Mouse (Mus musculus) liver, adult 2 months (tissue): Measurements from ENCODE around the gene Katnal1. TPM values are rescaled to one million over a fixed set of nuclear protein-coding genes. Genes with fewer than 3 reads are reported as not detected.
A peak's percentile ranks its signal among the peaks of the same experiment; 100 is the strongest.

Experiments used
- DNase-seq: peaks from one replicate; pipeline ENCODE4 v3.0.0-alpha.2; 2011; ENCODE audit warnings: low read depth, low spot score; ENCODE audit errors: extremely low read depth
- H3K27ac ChIP-seq: fragments of 200-500 bp; replicated peaks from 2 replicates; pipeline ENCODE4 v1.5.1; 2012; ENCODE audit warnings: low read depth, mild to moderate bottlenecking, control low read depth, inconsistent platforms, low read length; ENCODE audit not compliant: insufficient read depth
- H3K27me3 ChIP-seq: fragments of 200-500 bp; 2 replicates; pipeline ENCODE4 v1.6.1; 2012; ENCODE audit warnings: mild to moderate bottlenecking, moderate library complexity, low read length, inconsistent platforms; ENCODE audit not compliant: control insufficient read depth, insufficient read depth
- H3K36me3 ChIP-seq: fragments of 200-500 bp; 2 replicates; pipeline ENCODE4 v1.6.1; 2012; ENCODE audit warnings: low read length, inconsistent platforms; ENCODE audit not compliant: control insufficient read depth, insufficient read depth
- H3K4me1 ChIP-seq: fragments of 200-500 bp; 2 replicates; pipeline ENCODE4 v1.6.1; 2011; ENCODE audit warnings: low read length; ENCODE audit not compliant: control insufficient read depth, insufficient read depth
- H3K4me3 ChIP-seq: fragments of 200-500 bp; 2 replicates; pipeline ENCODE4 v1.5.1; 2011; ENCODE audit warnings: low read depth, mild to moderate bottlenecking, control low read depth, low read length, moderate library complexity; ENCODE audit not compliant: insufficient read depth
- H3K79me2 ChIP-seq: fragments of 200-500 bp; 2 replicates; pipeline ENCODE4 v1.6.1; 2012; ENCODE audit warnings: inconsistent platforms, mild to moderate bottlenecking, low read length, moderate library complexity; ENCODE audit not compliant: control insufficient read depth, insufficient read depth
- H3K9ac ChIP-seq: fragments of 200-500 bp; 2 replicates; pipeline ENCODE4 v1.6.1; 2012; ENCODE audit warnings: low read depth, mild to moderate bottlenecking, control low read depth, inconsistent platforms, low read length
- CTCF ChIP-seq: fragments of 200-500 bp; IDR thresholded peaks from 2 replicates; pipeline ENCODE4 v1.5.1; 2011; ENCODE audit warnings: low read depth, low read length, control low read depth
- POLR2A ChIP-seq: fragments of 200-500 bp; IDR thresholded peaks from 2 replicates; pipeline ENCODE4 v1.6.1; 2011; ENCODE audit warnings: low read length, control low read depth; ENCODE audit not compliant: insufficient read depth; ENCODE audit errors: extremely low read depth
- WGBS: fragments of 180-500 bp; shearing (Covaris S2); methylation state at CpG from one replicate; pipeline ENCODE4 v1.1.7; 2018; 5-methylcytosine and 5-hydroxymethylcytosine counted together
- polyA plus RNA-seq: library from polyadenylated mRNA; depleted of rRNA; stranded (reverse); fragments of >200 nt; gene quantifications from 2 replicates; pipeline ENCODE4 v1.2.3, GENCODE M21; 2012
- total RNA-seq: library from RNA; depleted of rRNA; stranded (reverse); fragments of >200 nt; gene quantifications from 2 replicates; pipeline ENCODE4 v1.2.3, GENCODE M21; 2014

Katnal1 gene
- total and polyA plus RNA-seq, 2 experiments, result 1.5 to 3.9 TPM

DNA sequence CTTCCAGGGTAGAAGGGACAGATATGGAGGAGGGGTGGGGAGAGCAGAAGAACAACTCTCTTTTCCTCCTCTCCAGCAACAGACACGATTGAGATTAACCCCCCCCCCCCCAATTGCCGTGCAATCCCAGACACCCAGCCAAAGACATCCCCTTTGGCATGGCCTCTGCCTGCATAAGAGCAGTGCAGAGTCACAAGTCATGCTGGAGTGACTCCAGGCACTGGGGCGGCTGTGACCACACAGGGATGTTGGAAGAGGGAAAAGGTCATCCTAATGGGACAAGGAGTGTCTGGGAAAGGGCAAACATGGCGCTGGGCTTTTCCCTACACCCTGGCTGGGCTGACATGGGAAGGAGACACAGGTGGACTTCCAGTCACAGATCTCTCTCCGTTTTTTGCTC, 24.0 kb upstream of the Katnal1 start:
- peak; percentile 89 for DNase-seq
- 25% methylated on average over 5 of the region's 5 CpGs for WGBS
- peak overlapping the region; percentile 25 for H3K27ac ChIP-seq

DNA sequence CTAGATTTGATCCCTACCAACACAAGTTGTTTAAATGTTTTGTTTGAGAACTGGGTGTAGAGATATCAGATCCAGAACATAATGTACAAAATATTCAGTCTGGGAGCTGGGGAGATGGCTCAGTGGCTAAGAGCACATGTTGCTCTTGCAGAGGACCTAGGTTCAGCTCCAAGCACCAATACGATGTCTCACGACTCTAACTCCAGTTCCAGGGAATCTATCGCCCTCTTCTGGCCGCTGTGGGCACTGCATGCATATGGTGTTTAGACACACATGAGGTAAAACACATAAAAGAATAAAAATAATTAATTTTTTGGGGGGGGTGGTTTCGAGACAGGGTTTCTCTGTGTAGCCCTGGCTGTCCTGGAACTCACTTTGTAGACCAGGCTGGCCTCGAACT, 23.3 kb upstream of the Katnal1 start:
- Histone ChIP-seq H3K4me1 (peaks cover 19% of the 10 kb centered on the region), H3K79me2 (no peaks in the 10 kb centered on the region), H3K36me3 (no peaks in the 10 kb centered on the region), H3K4me3 (no peak overlapping the region), H3K27me3 (no peaks in the 10 kb centered on the region), H3K27ac (no peak overlapping the region), H3K9ac (no peak overlapping the region)
- 66% methylated on average over 6 of the region's 6 CpGs for WGBS
- peak; percentile 70 for TF ChIP-seq CTCF
- no peak for TF ChIP-seq POLR2A
- no peak for DNase-seq

More for the DNA sequence above, 24.0 kb upstream of the Katnal1 start:
- peaks cover 21% of the 10 kb centered on the region for H3K4me1 ChIP-seq
- H3K27me3 ChIP-seq, result no peaks in the 10 kb centered on the region
- no peaks in the 10 kb centered on the region for H3K36me3 ChIP-seq
- no peak for TF ChIP-seq CTCF
- no peak for TF ChIP-seq POLR2A
- no peak overlapping the region for H3K9ac ChIP-seq
- no peaks in the 10 kb centered on the region for H3K79me2 ChIP-seq
- no peak overlapping the region for H3K4me3 ChIP-seq

- DNase-seq, result no peak
- H3K4me1 ChIP-seq, result peaks cover 11% of the 10 kb centered on the region
- no peaks in the 10 kb centered on the region for H3K27me3 ChIP-seq
- TF ChIP-seq CTCF (no peak), POLR2A (no peak)
- H3K36me3 ChIP-seq, result no peaks in the 10 kb centered on the region
- no peak overlapping the region for H3K9ac ChIP-seq
- H3K4me3 ChIP-seq, result no peak overlapping the region
- H3K79me2 ChIP-seq, result no peaks in the 10 kb centered on the region
- WGBS, result 93% methylated on average over 5 of the region's 5 CpGs
- no peak overlapping the region for H3K27ac ChIP-seq
Measured at GRCm38 (mm10) chr5:148951360-148951759, 22.2 kb upstream of the Katnal1 start.

- Histone ChIP-seq H3K4me1 (peaks cover 7% of the 10 kb centered on the region), H3K4me3 (no peak overlapping the region), H3K36me3 (no peaks in the 10 kb centered on the region), H3K9ac (no peak overlapping the region), H3K27ac (no peak overlapping the region), H3K79me2 (no peaks in the 10 kb centered on the region), H3K27me3 (no peaks in the 10 kb centered on the region)
- no peak for DNase-seq
- no peak for TF ChIP-seq CTCF
- TF ChIP-seq POLR2A, result no peak
- WGBS, result 66% methylated on average over 15 of the region's 15 CpGs
Measured at GRCm38 (mm10) chr5:148950064-148950463, 20.9 kb upstream of the Katnal1 start.

- Histone ChIP-seq H3K27me3 (no peaks in the 10 kb centered on the region), H3K79me2 (no peaks in the 10 kb centered on the region), H3K27ac (no peak overlapping the region), H3K4me1 (peaks cover 5% of the 10 kb centered on the region; the same call in 1 of the 2 replicates), H3K36me3 (no peaks in the 10 kb centered on the region), H3K9ac (no peak overlapping the region), H3K4me3 (no peak overlapping the region)
- TF ChIP-seq CTCF (no peak), POLR2A (no peak)
- 90% methylated on average over 9 of the region's 9 CpGs for WGBS
- DNase-seq, result no peak
Measured at GRCm38 (mm10) chr5:148948577-148948976, 19.5 kb upstream of the Katnal1 start.

DNA sequence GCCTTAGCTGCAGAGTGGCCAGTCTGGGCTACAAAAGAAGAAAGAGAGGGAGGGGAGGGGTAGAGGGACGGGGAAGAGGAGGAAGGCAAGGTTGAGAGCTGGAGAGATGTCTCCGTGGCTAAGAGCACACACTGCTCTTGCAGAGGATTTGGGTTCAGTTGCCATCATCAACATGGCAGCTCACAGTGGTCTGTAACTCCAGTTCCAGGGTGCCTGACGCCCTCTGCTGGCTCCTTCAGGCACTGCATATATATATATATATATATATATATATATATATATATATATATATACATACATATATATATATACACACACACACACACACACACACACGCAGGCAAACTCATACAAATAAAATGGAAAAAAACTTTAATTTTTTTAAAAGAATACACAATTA, 18.3 kb upstream of the Katnal1 start:
- H3K27me3 ChIP-seq, result no peaks in the 10 kb centered on the region
- H3K4me3 ChIP-seq, result no peak overlapping the region
- no peaks in the 10 kb centered on the region for H3K79me2 ChIP-seq
- no peaks in the 10 kb centered on the region for H3K36me3 ChIP-seq
- DNase-seq, result no peak
- 81% methylated on average over 4 of the region's 4 CpGs for WGBS
- no peaks in the 10 kb centered on the region for H3K4me1 ChIP-seq
- no peak overlapping the region for H3K9ac ChIP-seq
- no peak for TF ChIP-seq POLR2A
- peak; percentile 31; the same call in 1 of the 2 replicates for TF ChIP-seq CTCF
- no peak overlapping the region for H3K27ac ChIP-seq
